Mouse (Mus musculus): ENCODE measurements around the gene Stip1.

GRCm38 (mm10) chr19:7066828-7067342 lies 27.1 kb upstream of the Stip1 start:
- TF ChIP-seq CTCF (IDR thresholded peaks at IDR 0.05; ENCODE audit: borderline replicate concordance, insufficient read depth, low read depth, low read length), result no peak
- TF ChIP-seq POLR2A (IDR thresholded peaks at IDR 0.05; ENCODE audit: borderline replicate concordance, insufficient read depth, low read length), result no peak
